Mouse (Mus musculus) G1E (cell line): ENCODE results near the gene Prkca.

Experiments
- CTCF ChIP-seq: IDR thresholded peaks from 2 replicates; pipeline ENCODE4 v1.5.1; 2012; ENCODE audit warnings: low read depth, low read length, inconsistent platforms, mixed read lengths
- GATA1 ChIP-seq: IDR thresholded peaks from 2 replicates; pipeline ENCODE4 v1.6.1; 2012; ENCODE audit warnings: borderline replicate concordance, low read length, inconsistent platforms, mixed read lengths
- TAL1 ChIP-seq: conservative IDR thresholded peaks from 2 replicates; pipeline ENCODE4 v1.6.1; 2012; ENCODE audit warnings: low read depth, low read length, inconsistent platforms, mixed read lengths

DNA sequence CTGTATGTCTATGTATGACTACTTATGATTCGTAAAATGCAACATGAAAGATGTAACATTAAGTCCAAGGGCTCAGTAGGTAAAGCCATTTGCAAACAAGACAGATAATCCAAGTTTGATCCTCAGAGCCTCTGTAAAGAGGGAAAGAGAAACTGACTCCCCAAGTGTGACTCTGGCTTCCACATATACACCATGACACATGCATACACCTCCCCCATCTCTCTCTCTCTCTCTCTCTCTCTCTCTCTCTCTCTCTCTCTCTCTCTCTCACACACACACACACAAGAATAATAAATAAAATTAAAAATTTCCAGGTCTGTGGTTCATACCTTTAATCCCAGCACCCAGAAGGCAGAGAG lies 41.9 kb upstream of the Prkca start:
- TF ChIP-seq GATA1 (no peak), TAL1 (no peak), CTCF (no peak)
